In the genomic region with DNA sequence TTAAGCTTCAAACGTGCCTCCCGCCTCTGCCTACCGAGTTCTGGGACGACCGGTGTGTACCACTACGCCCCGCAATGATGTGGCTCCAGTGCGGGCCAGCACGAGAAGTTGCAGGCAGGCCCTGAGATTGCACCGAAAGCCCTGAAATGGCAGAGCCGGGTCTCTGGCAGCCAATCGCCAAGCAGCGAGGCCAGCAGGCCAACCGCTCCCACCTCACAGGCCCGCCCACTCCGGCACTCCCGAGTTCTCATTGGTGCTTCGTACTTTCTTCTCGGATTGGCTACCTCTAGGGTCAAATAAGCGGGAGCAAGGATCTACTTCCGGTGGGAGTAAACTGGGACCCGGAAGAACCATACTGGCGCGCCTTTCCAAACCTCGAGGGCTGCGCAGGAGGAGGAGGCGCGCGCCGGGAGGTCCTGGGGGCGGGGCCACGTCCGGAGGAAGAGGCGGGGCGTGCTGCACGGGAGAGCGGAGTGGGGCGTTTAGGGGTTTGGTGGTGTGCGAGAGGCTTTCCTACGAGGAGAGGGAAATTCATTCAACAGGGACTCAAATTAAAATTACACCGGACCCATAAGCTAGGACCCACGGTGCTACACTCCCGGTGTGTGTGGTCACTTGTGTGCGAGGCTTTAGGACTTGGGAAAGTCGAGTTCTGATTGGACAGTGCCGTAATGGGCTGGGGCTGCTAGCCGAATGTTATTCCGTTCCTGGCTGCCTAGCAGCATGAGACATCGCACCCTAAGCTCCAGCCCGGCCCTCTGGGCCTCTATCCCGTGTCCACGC, we compare ENCODE assay signal across 1 mouse cellular context.
TF ChIP-seq lines count a peak whose summit lies in the region.

Gene Ogg1 (plus strand): TSS at position 440 of the 783 bp plus-strand sequence.

TF ChIP-seq in CH12.LX, 34 proteins besides CTCF, POLR2A, EP300 and RAD21 (continued from another document):
- TF ChIP-seq UBTF (IDR thresholded peaks at IDR 0.05; ENCODE audit: low read depth, low read length) (no peak), CHD1 (IDR thresholded peaks at IDR 0.05; ENCODE audit: low read depth, low read length) (no peak), JUND (conservative IDR thresholded peaks at IDR 0.05; ENCODE audit: low read depth, low read length) (no peak), POLR2AphosphoS2 (IDR thresholded peaks at IDR 0.05; ENCODE audit: low read depth, low read length) (peak; percentile 93), NELFE (IDR thresholded peaks at IDR 0.05; ENCODE audit: low read depth, low read length) (peak; percentile 79), ZKSCAN1 (IDR thresholded peaks at IDR 0.05; ENCODE audit: borderline replicate concordance, low read depth, low read length) (no peak), E2F4 (IDR thresholded peaks at IDR 0.05; ENCODE audit: insufficient replicate concordance, low read depth, low read length) (peak; percentile 91; the same call in 1 of the 2 replicates), TBP (conservative IDR thresholded peaks at IDR 0.05; ENCODE audit: low read depth, low read length) (peak; percentile 79; the same call in 1 of the 2 replicates), RCOR1 (conservative IDR thresholded peaks at IDR 0.05; ENCODE audit: low read depth, low read length) (no peak), SMC3 (IDR thresholded peaks at IDR 0.05; ENCODE audit: low read depth, low read length) (no peak), MAZ (IDR thresholded peaks at IDR 0.05; ENCODE audit: low read depth, low read length) (peak; percentile 69), MXI1 (IDR thresholded peaks at IDR 0.05; ENCODE audit: low read depth, low read length) (peak; percentile 71; the same call in 1 of the 2 replicates), BHLHE40 (IDR thresholded peaks at IDR 0.05; ENCODE audit: low read depth, low read length) (peak; percentile 68; the same call in 1 of the 2 replicates), USF1 (IDR thresholded peaks at IDR 0.05; ENCODE audit: low read depth, low read length) (no peak), NRF1 (IDR thresholded peaks at IDR 0.05; ENCODE audit: low read depth, low read length) (peak; percentile 83), ELF1 (IDR thresholded peaks at IDR 0.05; ENCODE audit: low read depth, low read length) (peak; percentile 98), TCF12 (IDR thresholded peaks at IDR 0.05; ENCODE audit: low read depth, low read length) (peak; percentile 69; the same call in 1 of the 2 replicates), MYC (IDR thresholded peaks at IDR 0.05; ENCODE audit: low read depth, low read length) (peak; percentile 23; the same call in 1 of the 2 replicates), HCFC1 (IDR thresholded peaks at IDR 0.05; ENCODE audit: low read depth, low read length) (peak; percentile 89), CHD2 (IDR thresholded peaks at IDR 0.05; ENCODE audit: low read length) (peak; percentile 95), ZC3H11A (IDR thresholded peaks at IDR 0.05; ENCODE audit: low read depth, low read length) (no peak)
